Mouse (Mus musculus): ENCODE measurements around the gene Cfap61. TPM values are rescaled to one million over a fixed set of nuclear protein-coding genes. Genes with fewer than 3 reads are reported as not detected.

Cfap61 gene
- polyA plus RNA-seq, 1 experiment from 2014 or later = not detected

DNA sequence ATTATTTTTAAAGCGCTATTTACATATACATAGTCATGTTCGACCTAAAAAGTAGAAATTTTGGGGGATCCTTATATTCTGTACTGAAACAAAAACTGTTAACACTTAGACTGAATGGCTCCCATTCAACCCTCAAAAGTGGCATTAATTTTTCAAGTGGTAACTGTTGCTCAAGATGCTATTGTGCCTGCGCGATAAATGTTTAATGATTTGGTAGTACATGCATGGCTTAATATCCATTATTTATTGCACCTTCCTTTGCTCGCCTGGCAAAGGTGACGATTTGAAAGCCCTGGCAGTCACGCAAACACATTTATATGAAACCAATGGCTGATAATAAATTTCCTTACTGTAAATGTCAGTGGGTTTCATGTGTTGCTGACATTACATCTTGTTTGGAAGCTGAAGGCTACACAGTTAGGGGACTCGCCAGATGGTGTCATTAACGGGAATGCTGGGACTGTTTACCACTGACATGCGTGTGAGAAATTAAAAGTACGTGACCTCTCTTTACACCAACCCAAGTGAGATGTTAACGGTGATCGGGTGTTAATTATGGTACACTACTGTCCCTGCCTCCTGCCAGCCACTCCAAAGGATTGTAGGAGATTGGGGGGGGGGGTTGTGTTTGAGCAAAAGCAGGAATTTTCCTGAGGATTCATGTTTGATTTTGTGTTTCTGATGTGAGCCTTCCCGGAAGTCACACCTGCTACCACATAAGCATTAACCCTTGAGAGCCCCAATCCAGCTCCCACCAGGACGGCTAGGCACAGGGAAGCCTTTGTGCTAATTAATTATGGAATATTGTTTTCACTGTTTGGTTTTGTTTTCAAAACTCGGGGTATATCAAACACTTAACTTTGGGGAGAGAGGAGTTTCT is 127.1 kb downstream of the Cfap61 start:
- WGBS (ENCODE audit: insufficient replicate concordance) = 76% methylated on average over 16 of the region's 16 CpGs
- H3K27ac ChIP-seq (ENCODE audit: low read depth) = no peak overlapping the region
- peak overlapping the region; percentile 48 for H3K4me2 ChIP-seq (ENCODE audit: low read depth, low read length)
- no peaks in the 10 kb centered on the region for H3K36me3 ChIP-seq (replicated peaks; ENCODE audit: insufficient read depth, low read length)
- no peaks in the 10 kb centered on the region for H3K27me3 ChIP-seq (ENCODE audit: insufficient read depth, low read length)
- no peaks in the 10 kb centered on the region for H3K9me3 ChIP-seq (ENCODE audit: low read length)
- no peak overlapping the region for H3K4me3 ChIP-seq (ENCODE audit: low read depth, low read length)
- H3K4me1 ChIP-seq (ENCODE audit: insufficient read depth) = no peaks in the 10 kb centered on the region
- TF ChIP-seq EP300 (IDR thresholded peaks at IDR 0.05; ENCODE audit: low read depth) = no peak
- TF ChIP-seq CTCF (IDR thresholded peaks at IDR 0.05; ENCODE audit: low read depth) = no peak
- ATAC-seq (no peak), DNase-seq (no peak)
- H3K9ac ChIP-seq (replicated peaks) = no peak overlapping the region

DNA sequence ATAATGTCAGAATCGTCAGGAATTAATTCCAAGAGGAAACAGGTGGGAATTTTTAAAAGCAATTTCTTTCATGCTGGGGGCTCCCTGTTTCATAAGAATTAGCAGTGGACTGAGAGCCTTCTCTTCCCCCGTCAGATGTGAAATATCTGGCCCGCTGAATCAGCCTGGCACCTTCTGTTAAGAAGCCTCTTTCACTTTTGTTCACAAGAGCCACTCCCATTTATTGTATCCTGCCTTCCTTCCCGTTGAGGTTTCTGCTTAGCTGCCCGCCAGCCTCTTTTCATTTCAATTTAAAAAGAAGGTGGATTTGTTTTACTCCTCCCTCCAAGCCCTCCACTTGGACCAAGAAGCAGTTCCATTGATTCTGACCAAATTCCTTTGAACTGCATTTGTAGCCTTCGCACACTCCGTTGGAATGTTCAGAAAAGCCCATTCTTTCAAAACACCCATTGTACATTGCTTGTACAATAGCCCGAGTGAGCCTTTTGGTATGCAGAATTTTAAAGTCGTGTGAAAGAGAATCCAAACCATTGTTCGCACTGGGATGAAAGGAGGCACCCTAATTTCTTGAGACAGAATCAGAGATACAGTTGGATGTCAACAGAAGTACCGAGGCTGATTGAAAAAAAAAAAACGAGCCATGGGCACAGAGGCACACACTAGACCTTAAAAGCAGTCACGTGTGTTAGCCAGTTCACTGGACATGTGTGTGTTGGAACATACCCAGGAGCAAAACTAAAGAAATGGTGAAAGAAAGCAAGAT is 127.9 kb downstream of the Cfap61 start:
- 34% methylated on average over 13 of the region's 13 CpGs for WGBS (ENCODE audit: insufficient replicate concordance)
- Histone ChIP-seq H3K36me3 (replicated peaks; ENCODE audit: insufficient read depth, low read length) (no peaks in the 10 kb centered on the region), H3K4me1 (ENCODE audit: insufficient read depth) (no peaks in the 10 kb centered on the region), H3K9me3 (ENCODE audit: low read length) (no peaks in the 10 kb centered on the region), H3K9ac (replicated peaks) (no peak overlapping the region), H3K27me3 (ENCODE audit: insufficient read depth, low read length) (no peaks in the 10 kb centered on the region), H3K27ac (ENCODE audit: low read depth) (no peak overlapping the region), H3K4me3 (ENCODE audit: low read depth, low read length) (no peak overlapping the region), H3K4me2 (ENCODE audit: low read depth, low read length) (peak overlapping the region; percentile 48)
- DNase-seq = no peak
- no peak for TF ChIP-seq CTCF (IDR thresholded peaks at IDR 0.05; ENCODE audit: low read depth)
- ATAC-seq = no peak

DNA sequence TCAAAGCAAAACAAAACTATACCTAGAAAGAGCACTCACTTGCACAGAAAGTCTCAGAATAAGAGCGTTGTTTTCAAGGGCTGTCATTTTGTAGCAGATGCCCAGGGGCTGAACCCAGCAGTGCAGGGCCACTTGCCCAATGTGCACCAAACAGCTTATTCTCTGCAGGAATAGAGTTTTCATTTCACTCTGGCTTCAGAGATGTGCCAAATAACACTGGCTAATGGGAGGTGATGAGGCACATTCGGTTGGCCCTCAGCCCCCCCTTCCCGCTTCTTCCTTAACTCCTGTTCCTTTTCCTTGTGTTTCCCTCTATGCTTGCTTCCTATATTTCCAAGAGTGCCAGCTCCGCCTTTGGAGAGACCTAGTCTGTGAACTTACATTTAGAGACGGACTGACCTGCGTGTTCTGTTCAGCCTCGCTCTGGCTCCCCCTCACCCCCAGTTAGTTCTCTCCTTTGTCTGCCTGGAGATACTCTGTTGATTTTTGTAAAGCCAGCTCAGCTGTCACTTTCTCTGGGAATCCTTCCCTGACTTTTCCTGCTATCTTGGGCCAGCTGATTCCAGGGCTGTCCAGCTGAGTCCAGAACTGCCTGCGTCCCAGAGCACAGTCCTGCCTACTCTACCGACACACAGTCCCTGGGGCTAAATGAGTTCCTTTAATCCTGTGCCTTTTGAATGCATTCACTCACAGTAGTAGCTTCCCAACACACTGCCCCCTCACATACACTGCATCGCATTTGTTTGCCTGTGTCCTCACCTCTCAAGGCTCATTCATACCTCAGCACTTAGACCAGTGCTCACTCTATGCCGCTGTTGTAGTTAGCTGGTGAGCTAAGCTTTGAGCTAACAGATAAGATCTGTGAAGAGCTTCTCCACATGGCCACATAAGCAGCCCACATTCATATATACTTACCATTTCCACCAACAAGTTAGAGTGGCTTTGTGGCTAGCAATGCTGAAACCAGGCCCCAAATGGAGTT is 128.8 kb downstream of the Cfap61 start:
- no peak for TF ChIP-seq CTCF (IDR thresholded peaks at IDR 0.05; ENCODE audit: low read depth)
- no peak for TF ChIP-seq EP300 (IDR thresholded peaks at IDR 0.05; ENCODE audit: low read depth)
- Histone ChIP-seq H3K27ac (ENCODE audit: low read depth) (no peak overlapping the region), H3K9me3 (ENCODE audit: low read length) (no peaks in the 10 kb centered on the region), H3K9ac (replicated peaks) (no peak overlapping the region), H3K4me2 (ENCODE audit: low read depth, low read length) (no peak overlapping the region), H3K36me3 (replicated peaks; ENCODE audit: insufficient read depth, low read length) (no peaks in the 10 kb centered on the region), H3K27me3 (ENCODE audit: insufficient read depth, low read length) (no peaks in the 10 kb centered on the region), H3K4me1 (ENCODE audit: insufficient read depth) (no peaks in the 10 kb centered on the region), H3K4me3 (ENCODE audit: low read depth, low read length) (no peak overlapping the region)
- 82% methylated on average over 11 of the region's 11 CpGs for WGBS (ENCODE audit: insufficient replicate concordance)
- ATAC-seq (no peak), DNase-seq (no peak)

DNA sequence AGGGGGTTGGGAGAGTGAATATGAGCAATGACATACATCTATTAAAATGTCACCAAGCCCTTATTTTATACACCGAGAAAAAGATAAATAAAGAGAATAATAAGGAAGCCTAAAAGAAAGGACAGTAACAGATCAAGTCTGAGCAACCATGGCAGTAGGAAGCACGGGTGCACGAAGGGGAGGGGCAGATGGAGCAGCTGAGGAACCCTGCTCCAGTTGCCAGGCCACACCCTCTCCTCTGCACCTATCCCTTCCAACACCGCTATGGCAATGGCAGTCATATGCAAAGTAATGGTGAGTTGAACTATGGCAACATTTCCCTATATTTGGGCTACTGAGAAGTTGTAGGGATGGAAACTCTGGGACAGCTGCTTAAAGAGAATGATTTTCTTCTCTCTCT is 132.8 kb downstream of the Cfap61 start:
- 41% methylated on average over 4 of the region's 4 CpGs for WGBS (ENCODE audit: insufficient replicate concordance)

DNA sequence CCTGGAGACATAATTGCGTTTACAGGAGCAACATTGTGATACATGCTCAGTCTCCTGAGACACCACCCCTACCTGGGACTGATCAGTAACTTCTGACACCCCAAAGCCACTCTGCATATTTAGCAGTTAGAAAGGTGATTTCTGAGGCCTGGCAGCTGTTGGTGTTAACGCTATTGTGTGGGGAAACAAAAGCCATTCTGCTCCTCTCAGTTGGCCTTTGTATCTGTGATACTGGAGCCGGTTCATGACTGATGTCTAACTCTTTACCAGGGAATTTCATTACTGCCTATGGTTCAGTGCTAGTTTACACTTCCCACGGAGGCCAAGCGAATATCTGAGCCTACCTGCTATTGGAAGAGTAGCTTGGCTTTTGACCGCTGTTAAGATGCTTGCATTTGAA is 138.7 kb downstream of the Cfap61 start:
- Histone ChIP-seq H3K27me3 (ENCODE audit: insufficient read depth, low read length) (no peaks in the 10 kb centered on the region), H3K4me1 (ENCODE audit: insufficient read depth) (no peaks in the 10 kb centered on the region), H3K36me3 (replicated peaks; ENCODE audit: insufficient read depth, low read length) (no peaks in the 10 kb centered on the region), H3K9ac (replicated peaks) (no peak overlapping the region), H3K27ac (ENCODE audit: low read depth) (no peak overlapping the region), H3K4me2 (ENCODE audit: low read depth, low read length) (no peak overlapping the region), H3K4me3 (ENCODE audit: low read depth, low read length) (no peak overlapping the region), H3K9me3 (ENCODE audit: low read length) (no peaks in the 10 kb centered on the region)
- no peak for TF ChIP-seq EP300 (IDR thresholded peaks at IDR 0.05; ENCODE audit: low read depth)
- no peak for TF ChIP-seq CTCF (IDR thresholded peaks at IDR 0.05; ENCODE audit: low read depth)
- DNase-seq (no peak), ATAC-seq (no peak)
- 58% methylated on average over 6 of the region's 6 CpGs for WGBS (ENCODE audit: insufficient replicate concordance)

More for the DNA sequence above, 132.8 kb downstream of the Cfap61 start:
- Histone ChIP-seq H3K9ac (replicated peaks) (no peak overlapping the region), H3K9me3 (ENCODE audit: low read length) (no peaks in the 10 kb centered on the region), H3K36me3 (replicated peaks; ENCODE audit: insufficient read depth, low read length) (no peaks in the 10 kb centered on the region), H3K4me2 (ENCODE audit: low read depth, low read length) (no peak overlapping the region), H3K27ac (ENCODE audit: low read depth) (no peak overlapping the region), H3K4me3 (ENCODE audit: low read depth, low read length) (no peak overlapping the region), H3K4me1 (ENCODE audit: insufficient read depth) (no peaks in the 10 kb centered on the region), H3K27me3 (ENCODE audit: insufficient read depth, low read length) (no peaks in the 10 kb centered on the region)
- ATAC-seq = no peak
- no peak for DNase-seq
- no peak for TF ChIP-seq CTCF (IDR thresholded peaks at IDR 0.05; ENCODE audit: low read depth)
- no peak for TF ChIP-seq EP300 (IDR thresholded peaks at IDR 0.05; ENCODE audit: low read depth)

Measured in liver, postnatal 0 days (tissue).